Mouse (Mus musculus) lung, postnatal 14 days (tissue): ENCODE results near the gene Map2k6.
A peak's percentile ranks its signal among the peaks of the same experiment; 100 is the strongest.
"Not testable (repeated sequence)": the region's sequence is repeated elsewhere in the genome, so short reads cannot be mapped to it uniquely, and the experiment has no call there.

Experiments
- DNase-seq: peaks from one replicate; pipeline ENCODE4 v3.0.0; 2021

Map2k6 gene

DNA sequence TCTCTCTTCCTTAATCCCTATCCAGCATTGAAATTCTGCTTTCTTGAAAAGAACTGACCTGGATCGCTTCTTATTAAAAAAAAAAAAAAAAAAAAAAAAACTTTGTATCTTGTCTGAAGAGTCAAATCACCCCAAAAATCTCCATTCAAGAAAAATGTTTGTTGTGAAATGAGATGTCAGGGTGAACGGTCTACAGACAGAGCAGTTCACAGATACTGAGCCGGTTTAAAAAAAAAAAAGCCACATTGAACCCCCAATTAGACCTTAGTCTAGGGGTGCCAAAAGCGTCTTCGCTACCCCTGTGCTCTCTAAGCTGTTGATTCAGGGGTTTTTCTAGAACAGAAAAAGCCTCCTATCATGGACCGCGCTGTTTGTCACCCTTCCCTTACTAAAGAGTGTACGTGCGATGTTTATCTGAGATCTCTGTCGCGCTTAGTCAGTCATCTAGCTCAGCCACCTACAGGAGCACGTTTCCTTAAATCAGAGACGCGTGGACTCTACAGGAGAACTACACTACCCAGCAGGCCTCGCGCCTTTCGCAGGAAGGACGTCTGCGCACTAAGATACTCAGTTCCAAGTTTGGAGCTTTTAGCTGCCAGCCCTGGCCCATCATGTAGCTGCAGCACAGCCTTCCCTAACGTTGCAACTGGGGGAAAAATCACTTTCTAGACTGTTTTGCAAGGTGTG is at the start of gene Map2k6:
Gene Map2k6 (plus strand): TSS at position 570 of the 687 bp plus-strand sequence.
- DNase-seq = peak; percentile 79

DNA sequence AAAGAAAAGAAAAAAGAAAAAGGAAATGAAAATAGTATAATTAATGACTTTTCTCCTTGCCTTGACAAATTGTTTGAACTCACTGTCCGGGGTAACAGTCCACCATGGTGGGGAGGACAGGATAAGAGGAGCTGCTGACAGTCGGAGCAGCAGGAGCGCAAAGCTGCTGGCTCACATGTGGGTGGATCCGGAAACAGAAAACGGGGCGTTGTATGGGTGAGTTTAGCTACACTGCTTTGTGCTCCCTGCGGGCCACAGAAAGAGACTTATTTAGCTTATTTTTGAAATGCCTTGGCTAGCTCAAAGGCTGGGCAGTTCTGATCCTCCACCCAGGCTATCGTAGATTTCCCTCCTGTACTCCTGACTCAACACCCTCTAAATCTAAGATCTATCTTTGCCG is 44.7 kb upstream of the Map2k6 start:
- DNase-seq = no peak

- DNase-seq = not testable (repeated sequence)
These were observed 43.8 kb upstream of the Map2k6 start for GRCm38 (mm10) chr11:110355131-110355530.

DNA sequence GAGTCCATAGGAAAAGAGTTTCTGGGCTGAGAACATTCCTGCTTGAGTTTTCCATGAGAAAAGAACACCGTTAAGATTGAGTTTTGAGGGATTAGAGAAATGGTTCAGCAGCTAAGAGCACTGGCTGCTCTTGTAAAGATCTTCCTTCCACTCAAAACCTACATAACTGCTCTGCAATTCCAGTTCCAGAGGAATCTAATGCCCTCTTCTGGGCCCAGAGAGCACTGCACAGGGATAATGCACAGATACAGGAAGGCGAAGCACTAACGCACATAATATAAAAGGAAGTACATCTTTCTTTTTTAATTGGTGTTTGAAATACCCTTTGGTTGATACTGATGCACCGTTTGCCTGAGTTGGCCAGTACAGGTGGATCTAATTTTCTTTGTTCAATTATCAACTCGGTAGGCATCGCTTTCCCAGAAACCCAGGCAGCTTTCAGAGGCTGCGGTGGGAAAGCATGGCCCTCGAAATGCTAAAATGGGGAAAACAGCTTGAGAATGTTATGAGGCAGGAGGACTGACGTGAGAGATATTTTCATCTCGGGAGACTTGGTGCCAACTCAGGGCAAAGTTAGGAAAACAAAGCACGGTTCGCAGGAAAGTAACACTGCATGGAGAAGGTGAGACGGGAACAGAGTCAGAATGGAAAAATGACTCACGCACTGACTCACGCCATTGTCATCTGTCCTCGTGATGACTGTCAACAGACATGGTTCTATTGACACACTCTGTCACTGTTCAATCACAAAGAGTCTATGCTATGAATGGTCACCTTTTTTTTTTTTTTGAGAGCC is 41.0 kb upstream of the Map2k6 start:
- peak; percentile 61 for DNase-seq

DNA sequence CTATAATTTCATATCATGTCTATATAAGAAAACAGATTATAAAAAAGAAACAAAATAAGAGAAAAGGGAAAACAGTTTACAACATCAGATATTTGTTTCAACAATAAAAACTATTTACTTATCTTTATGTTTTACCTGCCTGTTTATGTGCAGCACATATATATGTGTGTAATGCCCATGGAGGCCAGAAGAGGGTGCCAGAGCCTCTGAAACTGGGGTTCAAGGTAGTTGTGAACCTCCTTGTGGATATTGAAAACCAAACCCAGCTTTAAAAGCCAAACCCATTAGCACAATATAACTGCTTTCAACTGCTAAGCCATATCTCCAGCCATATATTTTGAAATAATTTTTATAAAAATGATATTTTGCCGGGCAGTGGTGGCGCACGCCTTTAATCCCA is 33.9 kb upstream of the Map2k6 start:
- peak; percentile 69 for DNase-seq

DNA sequence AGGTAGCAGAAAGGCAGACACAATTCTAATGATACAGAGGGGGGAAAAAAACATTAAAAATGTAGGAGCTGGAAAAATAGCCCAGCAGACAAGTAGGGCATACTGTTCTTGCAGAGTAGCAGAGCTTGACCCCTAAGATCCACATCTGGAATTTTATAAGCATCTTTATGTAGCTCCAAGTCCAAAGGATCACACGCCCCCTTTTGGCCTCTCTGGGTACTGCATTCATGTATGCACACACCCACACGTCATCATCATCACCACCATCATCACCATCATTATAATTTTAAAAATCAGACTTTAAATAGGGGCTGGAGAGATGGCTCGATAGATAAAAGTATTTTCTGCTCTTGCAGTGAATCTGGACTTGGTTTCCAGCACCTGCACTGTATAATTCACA is 32.0 kb upstream of the Map2k6 start:
- DNase-seq = no peak

DNA sequence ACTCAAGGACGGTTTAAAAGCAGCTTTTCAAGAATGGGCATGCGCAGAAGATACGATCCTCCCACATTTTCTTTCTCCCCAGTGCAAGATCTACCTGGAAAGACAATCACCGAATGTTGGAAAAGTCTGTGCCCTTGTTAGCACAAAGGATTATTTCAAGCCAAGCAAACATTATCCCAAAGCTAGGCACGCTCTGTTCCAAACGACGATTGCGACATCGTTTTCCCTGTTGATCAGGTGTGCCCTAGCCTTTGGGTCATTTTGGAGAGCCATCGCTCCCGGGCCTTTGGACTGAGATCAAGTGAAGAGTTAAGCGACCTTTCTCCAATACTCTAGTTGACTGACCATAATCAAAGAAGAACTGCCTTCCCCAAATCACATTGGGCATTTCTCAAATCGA is 31.3 kb upstream of the Map2k6 start:
- DNase-seq = no peak

DNA sequence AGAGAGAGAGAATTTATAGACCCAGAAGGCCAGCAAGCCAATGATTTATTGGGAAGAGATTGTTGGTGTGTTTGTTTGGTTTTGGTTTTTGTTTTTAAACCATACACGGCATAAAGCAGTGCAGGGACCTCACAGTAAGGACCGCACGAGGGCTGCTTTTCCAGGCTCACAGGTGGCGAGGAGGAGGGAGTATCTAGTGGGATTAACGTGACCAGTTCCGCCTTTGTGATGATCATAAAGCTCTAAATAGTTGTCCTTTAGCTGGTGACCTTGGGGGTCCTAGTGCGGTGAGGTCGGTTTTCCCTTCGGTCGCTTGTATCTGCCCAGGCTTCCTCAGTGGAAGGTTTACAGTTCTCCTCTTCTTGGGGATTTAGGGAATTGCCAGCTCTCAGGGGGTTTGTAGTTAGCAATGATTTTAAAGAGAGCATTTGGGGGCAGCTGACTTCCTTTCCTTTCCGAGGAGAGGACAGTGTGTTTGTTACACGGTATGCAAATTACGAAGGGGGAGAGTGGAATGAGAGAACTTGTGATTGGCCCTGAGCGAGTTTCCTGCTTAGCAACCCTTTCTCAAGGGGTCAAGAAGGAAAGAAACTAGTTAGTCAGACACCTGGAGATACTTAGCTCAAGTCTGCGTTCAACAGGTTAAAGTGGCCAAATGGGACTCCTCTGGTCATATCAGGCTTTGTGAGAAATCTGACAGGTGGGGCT is 29.5 kb upstream of the Map2k6 start:
- DNase-seq = no peak

GRCm38 (mm10) chr11:110371827-110372226 is 27.1 kb upstream of the Map2k6 start:
- DNase-seq = no peak

GRCm38 (mm10) chr11:110372266-110372954 is 26.5 kb upstream of the Map2k6 start:
- no peak for DNase-seq

- DNase-seq = no peak
These were observed 24.9 kb upstream of the Map2k6 start for GRCm38 (mm10) chr11:110374036-110374435.

DNA sequence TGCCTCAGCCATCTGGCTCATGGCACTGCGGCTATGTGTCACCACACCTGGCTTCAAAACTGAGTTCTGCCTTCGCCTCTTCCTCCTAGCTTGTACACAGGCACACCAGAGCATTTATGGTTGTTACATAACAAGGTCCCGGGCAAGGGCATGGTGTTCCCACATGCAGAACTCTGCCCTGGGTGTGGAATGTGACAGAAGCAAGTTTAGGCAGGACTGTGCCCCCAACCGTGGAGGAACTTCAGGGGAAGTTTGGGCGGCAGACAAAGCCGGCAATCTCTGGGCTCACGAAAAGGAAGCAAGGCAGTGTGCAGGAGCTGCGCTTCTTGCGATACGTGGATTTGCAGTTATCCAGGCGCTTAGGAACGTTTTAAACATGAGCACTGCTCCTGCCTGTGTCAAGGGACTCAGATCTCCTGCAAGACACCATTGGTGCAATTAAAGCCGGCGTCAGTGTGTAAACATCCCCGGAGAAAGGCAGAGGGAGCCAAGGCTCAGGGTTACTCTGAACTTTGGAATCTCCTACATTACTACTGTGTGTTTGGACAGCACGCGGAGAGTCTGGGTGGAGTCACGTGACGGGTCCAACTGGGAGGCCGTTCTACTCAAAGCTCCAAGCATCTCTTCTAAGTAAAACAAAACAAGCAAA is 19.1 kb upstream of the Map2k6 start:
- DNase-seq = peak; percentile 64

DNA sequence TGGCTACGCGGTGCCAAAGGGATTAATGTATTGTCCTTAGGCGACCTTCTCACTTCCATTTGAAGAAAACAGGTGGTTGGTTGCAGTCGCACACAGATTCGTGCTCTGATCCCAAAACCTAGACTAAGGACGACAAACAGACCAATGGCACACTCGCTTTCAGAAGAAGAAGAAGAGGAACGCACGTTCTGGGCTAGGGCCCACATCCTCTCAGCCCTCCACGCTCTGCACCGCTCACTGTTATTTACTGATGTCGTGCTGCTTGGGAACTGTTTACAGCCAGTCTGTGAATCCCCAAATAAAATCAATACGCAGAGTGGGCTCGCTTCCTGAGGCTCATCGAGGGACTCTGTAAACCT is 18.6 kb upstream of the Map2k6 start:
- DNase-seq = no peak

DNA sequence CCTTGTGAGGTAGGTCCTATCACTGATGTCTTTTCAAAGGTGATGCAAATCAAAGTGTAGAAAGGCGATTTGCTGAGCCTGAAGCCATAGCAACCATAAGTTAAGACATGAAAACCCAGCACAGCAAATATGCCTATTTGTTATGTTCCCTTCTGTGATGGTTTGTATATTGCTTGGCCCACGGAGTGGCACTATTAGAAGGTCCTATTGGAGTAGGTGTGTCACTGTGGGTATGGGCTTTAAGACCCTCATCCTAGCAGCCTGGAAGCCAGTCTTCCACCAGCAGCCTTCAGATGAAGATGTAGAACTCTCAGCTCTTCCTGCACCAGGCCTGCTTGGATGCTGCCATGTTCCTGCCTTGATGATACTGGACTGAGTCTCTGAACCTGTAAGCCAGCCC is 13.4 kb upstream of the Map2k6 start:
- no peak for DNase-seq

DNA sequence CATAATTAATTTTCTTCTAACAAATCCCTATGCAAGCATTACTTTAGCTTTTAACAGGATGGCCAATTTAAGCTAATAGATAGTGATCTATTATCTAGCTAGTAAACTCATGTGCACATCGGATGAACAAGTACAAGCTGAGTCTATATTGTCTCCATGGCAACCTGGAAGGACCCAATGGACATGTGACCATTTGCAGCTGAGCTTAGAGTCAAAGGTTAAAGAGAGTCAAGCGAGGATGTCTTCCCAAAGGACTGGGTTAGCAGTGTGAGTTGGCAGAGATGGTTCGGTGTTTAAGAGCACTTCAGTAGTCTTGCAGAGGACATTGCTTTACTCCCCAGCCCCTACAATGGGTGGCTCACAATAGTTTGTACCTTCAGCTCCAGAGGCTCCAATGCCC is 6.2 kb upstream of the Map2k6 start:
- DNase-seq = no peak

DNA sequence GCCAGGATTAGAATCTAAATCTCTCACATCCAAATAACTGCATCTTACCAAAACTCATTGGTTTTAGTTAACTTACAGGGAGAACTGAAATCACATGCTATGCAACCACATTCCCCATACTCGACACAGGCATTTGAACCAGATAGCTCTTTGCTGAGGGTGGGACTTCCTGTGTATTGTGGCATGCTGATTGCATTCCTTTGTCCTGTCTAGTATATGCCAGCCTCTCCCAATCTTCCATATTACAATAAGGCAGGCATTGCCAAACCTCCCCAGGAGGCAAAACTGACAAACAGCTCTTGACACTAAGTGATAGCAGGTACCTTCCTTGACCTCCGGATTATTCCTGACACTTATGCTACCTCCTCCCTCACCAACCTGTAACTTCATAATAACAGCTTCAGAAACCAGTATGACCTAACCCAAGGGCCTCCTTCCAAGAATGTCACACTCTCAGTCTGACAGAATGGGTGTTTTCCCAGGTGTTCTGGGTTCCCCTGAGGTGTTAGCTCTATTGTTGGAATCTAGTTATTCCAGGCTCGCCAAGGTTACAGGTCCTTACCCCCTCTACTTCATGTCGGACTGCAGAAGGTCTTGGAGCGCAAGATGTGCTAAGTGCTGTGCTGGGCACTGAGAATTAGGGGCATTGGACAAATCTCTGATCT is 4.0 kb upstream of the Map2k6 start:
- no peak for DNase-seq

- DNase-seq = no peak
These were observed 2.8 kb upstream of the Map2k6 start for GRCm38 (mm10) chr11:110396085-110396484.

DNA sequence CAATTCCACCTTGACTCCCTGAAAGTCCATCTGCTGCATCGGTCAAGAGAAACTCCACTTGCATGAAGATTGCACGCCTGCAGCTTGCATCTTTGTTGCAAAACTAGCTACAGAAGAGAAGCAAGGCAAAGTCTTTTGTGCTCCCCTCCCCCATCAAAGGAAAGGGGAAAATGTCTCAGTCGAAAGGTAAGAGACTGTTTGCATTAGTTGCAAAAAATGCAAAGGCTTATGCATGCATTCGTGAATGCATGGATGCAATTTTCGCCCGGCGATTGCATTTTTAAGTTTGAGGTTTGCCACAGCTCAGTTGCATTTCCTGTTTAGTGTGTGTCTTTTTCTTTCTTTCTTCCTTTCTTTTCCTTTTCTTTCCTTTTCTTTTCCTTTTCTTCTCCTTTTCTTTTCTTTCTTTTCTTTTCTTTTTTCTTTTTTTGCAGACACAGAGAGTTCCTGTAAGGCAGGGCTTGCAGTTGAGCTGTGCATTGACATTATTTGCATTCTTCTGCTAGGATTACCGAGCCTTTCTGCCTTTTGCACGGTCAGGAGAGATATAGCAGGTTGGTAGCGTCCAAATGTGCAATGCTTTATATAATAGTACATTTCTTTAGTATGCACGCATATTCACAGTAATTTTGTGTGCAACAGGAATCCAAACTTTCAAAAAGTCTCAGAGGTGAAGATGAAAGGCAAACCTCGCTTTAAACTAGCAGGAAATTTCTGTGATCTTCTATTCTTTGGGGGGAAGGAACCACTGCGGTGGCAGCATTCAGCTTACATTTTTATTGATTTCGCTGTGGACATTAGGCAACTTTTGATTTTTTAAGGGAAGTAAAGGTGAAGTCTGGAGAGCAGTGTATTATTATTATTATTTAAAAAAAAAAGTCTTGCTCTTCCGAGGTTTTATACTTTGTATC is 573 bp downstream of the Map2k6 start:
- no peak for DNase-seq

DNA sequence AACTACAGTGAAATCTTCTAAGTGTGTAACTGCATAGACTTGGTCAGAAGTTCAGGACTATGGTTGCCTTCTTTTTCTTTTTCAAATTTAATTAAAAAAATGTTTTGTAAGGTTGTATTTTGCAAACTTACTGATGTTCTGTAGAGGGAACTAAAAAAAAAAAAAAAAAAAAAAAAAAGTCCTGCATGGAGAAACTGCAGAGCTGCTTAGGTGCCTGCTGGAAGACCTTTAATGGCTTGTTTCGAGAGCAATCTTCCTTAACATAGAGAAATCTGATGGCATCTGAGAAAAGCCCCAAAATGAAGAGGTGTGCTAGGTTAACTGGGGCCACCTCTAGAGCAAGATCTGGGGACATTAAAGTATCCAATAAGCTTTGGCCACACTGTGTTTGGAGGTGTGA is 1.4 kb downstream of the Map2k6 start:
- no peak for DNase-seq

DNA sequence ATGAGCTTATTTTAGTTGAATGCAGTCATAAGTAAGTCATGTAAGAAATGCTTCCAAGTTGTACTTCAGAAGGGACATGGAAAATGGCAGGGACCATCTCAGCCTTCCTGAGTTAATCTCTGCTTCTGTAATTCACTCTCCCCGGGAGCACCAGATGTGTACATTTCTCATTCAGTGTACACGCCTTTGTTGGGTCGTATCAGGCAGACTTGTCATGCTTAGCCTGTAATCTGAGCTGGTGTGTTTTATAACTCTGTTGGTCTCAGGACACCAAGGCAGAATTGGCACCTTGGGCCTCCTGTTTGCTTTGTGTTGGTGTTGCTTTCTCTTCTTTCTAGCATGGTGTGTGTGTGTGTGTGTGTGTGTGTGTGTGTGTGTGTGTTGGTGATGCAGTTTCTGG is 3.7 kb downstream of the Map2k6 start:
- no peak for DNase-seq

DNA sequence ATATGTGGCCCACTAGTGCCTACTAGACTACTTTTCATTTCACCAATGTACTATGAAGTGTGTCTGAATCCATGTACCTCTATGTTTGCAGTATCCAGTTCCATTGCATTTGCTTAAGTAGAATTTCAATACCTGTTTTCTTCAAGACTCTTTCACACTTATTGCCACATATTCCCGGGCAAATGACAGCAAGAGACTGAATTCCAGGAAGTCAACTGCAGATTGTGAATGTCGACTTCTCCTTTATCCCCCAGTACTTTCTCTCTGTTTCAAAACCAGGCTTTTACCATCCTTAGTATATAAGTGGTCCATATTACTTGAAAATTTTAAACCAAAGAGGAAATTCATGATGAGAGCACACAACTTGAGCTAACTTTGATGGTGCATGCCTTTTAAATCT is 4.7 kb downstream of the Map2k6 start:
- DNase-seq = no peak
